In genomic region chr4:123526779-123527280, GRCm38 (mm10) we compare ENCODE assay signal across 9 mouse cellular contexts.
DNase-seq lines count a peak whose midpoint lies in the region; ATAC-seq lines count a peak whose summit lies in the region.
"Had no signal": no experiment of that assay in that cellular context is flagged by ENCODE, and none has a peak within 500 bp of the region (broad histone marks: within the 10 kb centered on the region; RNA-seq: fewer than 3 reads in every experiment).

No protein-coding gene starts in this region.

- peak overlapping the region; percentile 57 for H3K4me2 ChIP-seq in heart, embryonic 14.5 days (ENCODE audit: low read length)
- H3K4me2 ChIP-seq in forebrain, embryonic 11.5 days (ENCODE audit: low read depth, low read length, severe bottlenecking), result peak overlapping the region; percentile 44; the same call in 1 of the 2 replicates
- H3K4me2 ChIP-seq in limb, embryonic 12.5 days, result peak overlapping the region; percentile 56

- H3K36me3 ChIP-seq in heart, embryonic 14.5 days (ENCODE audit: control insufficient read depth, insufficient read depth, low read length), result peaks cover 12% of the 10 kb centered on the region
- no peaks in the 10 kb centered on the region for H3K36me3 ChIP-seq in forebrain, embryonic 11.5 days (ENCODE audit: control insufficient read depth, insufficient read depth, low read length)
- no peaks in the 10 kb centered on the region for H3K36me3 ChIP-seq in limb, embryonic 12.5 days

- H3K27me3 ChIP-seq in heart, embryonic 14.5 days (ENCODE audit: control insufficient read depth, insufficient read depth, low read length), result no peaks in the 10 kb centered on the region
- H3K27me3 ChIP-seq in forebrain, embryonic 11.5 days (ENCODE audit: control insufficient read depth, insufficient read depth, low read length), result no peaks in the 10 kb centered on the region
- no peaks in the 10 kb centered on the region for H3K27me3 ChIP-seq in limb, embryonic 12.5 days

- H3K27ac ChIP-seq in heart, embryonic 14.5 days (replicated peaks in 1 of 2; ENCODE audit: control insufficient read depth in 1 of 2, insufficient read depth in 1 of 2, low read depth in 2 of 2, low read length in 2 of 2), result peak overlapping the region; percentile 49 to 50
- no peak overlapping the region for H3K27ac ChIP-seq in forebrain, embryonic 11.5 days (ENCODE audit: low read depth, low read length)
- 0 out of 2 replicates have a peak overlapping the region, but pooled peaks have one; percentile 56 for H3K27ac ChIP-seq in limb, embryonic 12.5 days
- H3K27ac ChIP-seq: macrophage had no signal

- H3K4me1 ChIP-seq in heart, embryonic 14.5 days (ENCODE audit: control insufficient read depth in 2 of 2, insufficient read depth in 2 of 2, low read length in 2 of 2), result peaks cover 6 to 39% of the 10 kb centered on the region in 2 experiments; a peak in 2 of 4 replicates
- H3K4me1 ChIP-seq in forebrain, embryonic 11.5 days (replicated peaks; ENCODE audit: control insufficient read depth, insufficient read depth, low read length), result peaks cover 4% of the 10 kb centered on the region
- H3K4me1 ChIP-seq in limb, embryonic 12.5 days (replicated peaks), result peaks cover 30% of the 10 kb centered on the region

- no peak overlapping the region for H3K4me3 ChIP-seq in heart, embryonic 14.5 days (ENCODE audit: control insufficient read depth in 1 of 2, insufficient read depth in 1 of 2, low read depth in 1 of 2, low read length in 2 of 2)
- no peak overlapping the region for H3K4me3 ChIP-seq in forebrain, embryonic 11.5 days (ENCODE audit: low read depth, low read length)
- H3K4me3 ChIP-seq in limb, embryonic 12.5 days (replicated peaks), result 0 out of 2 replicates have a peak overlapping the region, but pooled peaks have one; percentile 32

- WGBS in heart, embryonic 14.5 days, result 42% methylated on average over 10 of the region's 10 CpGs
- WGBS in forebrain, embryonic 11.5 days, result 36% methylated on average over 10 of the region's 10 CpGs
- 41% methylated on average over 10 of the region's 10 CpGs for WGBS in limb, embryonic 12.5 days

- intact Hi-C loops in heart, postnatal 25 days (cut with DNase I), result loop anchor here (5.0 kb wide), 1 partner anchor 220 kb away; no protein-coding TSS in a partner anchor

- no peaks in the 10 kb centered on the region for H3K9me3 ChIP-seq in heart, embryonic 14.5 days (ENCODE audit: control insufficient read depth, low read length)
- H3K9me3 ChIP-seq in forebrain, embryonic 11.5 days (ENCODE audit: control insufficient read depth, low read length), result no peaks in the 10 kb centered on the region
- H3K9me3 ChIP-seq in limb, embryonic 12.5 days, result no peaks in the 10 kb centered on the region

- no peak for ATAC-seq in heart, embryonic 14.5 days (ENCODE audit: insufficient number of reproducible peaks, insufficient read depth, low FRiP score, low read depth)
- 0 out of 2 replicates have a peak, but pooled peaks have one; percentile 23 for ATAC-seq in forebrain, embryonic 11.5 days (replicated peaks; ENCODE audit: low FRiP score)
- ATAC-seq in limb, embryonic 12.5 days (ENCODE audit: insufficient number of reproducible peaks, insufficient read depth, low FRiP score, low TSS enrichment, low read depth), result no peak

- DNase-seq in heart, postnatal 25 days (ENCODE audit: low spot score), result no peak
- peak; percentile 33 for DNase-seq in cerebellum, adult 11 months
- DNase-seq in forebrain, embryonic 11.5 days (ENCODE audit: low spot score), result no peak
- peak; percentile 27 for DNase-seq in telencephalon, adult 2 months (ENCODE audit: low read depth, low spot score)
- no peak for DNase-seq in gastrocnemius, adult 18-20 months (ENCODE audit: low spot score)
- DNase-seq in urinary bladder, postnatal 36 days (ENCODE audit: low spot score in 2 of 2), result no peak

- peak overlapping the region; percentile 59 for H3K9ac ChIP-seq in heart, embryonic 14.5 days (ENCODE audit: low read length)
- H3K9ac ChIP-seq in forebrain, embryonic 11.5 days (ENCODE audit: low read length), result peak overlapping the region; percentile 9; the same call in 1 of the 2 replicates
- no peak overlapping the region; the same call in 1 of the 2 replicates for H3K9ac ChIP-seq in limb, embryonic 12.5 days (replicated peaks)

Comparison
In these comparisons a context has a peak if more than half of its experiments do, and no peak if none do; other contexts are left out.
1. DNase-seq: peak in cerebellum, adult 11 months (single experiment) and telencephalon, adult 2 months (single experiment); none in heart, postnatal 25 days (single experiment), forebrain, embryonic 11.5 days (single experiment), gastrocnemius, adult 18-20 months (single experiment) and urinary bladder, postnatal 36 days (0 of 2).
2. Peak in every context shown above with its lines, with median percentiles within 50 percentile points of each other: H3K4me2 ChIP-seq.